Mouse (Mus musculus) myocyte (in vitro differentiated cells): ENCODE measurements around the gene Ass1.

Source experiments
- CEBPB ChIP-seq: IDR thresholded peaks from 2 replicates; pipeline ENCODE4 v1.6.1; 2011; ENCODE audit warnings: mild to moderate bottlenecking, moderate library complexity; ENCODE audit not compliant: poor library complexity, insufficient read depth, severe bottlenecking
- E2F4 ChIP-seq: IDR thresholded peaks from one replicate; pipeline ENCODE4 v1.6.1; 2011; ENCODE audit warnings: mild to moderate bottlenecking, control low read depth, moderate library complexity; ENCODE audit not compliant: insufficient read depth
- POLR2A ChIP-seq: IDR thresholded peaks from one replicate; pipeline ENCODE4 v1.6.1; 2011; ENCODE audit warnings: low read depth, mild to moderate bottlenecking, control low read depth, moderate library complexity; ENCODE audit not compliant: insufficient read length
- POLR2AphosphoS2 ChIP-seq: IDR thresholded peaks from one replicate; pipeline ENCODE4 v1.6.1; 2011; ENCODE audit warnings: low read depth, control low read depth; ENCODE audit not compliant: insufficient read length
- SRF ChIP-seq: IDR thresholded peaks from one replicate; pipeline ENCODE4 v1.6.1; 2011; ENCODE audit warnings: low read depth; ENCODE audit not compliant: control insufficient read depth, insufficient read length
- USF1 ChIP-seq: IDR thresholded peaks from one replicate; pipeline ENCODE4 v1.6.1; 2011; ENCODE audit warnings: low read depth, mild to moderate bottlenecking, control low read depth, moderate library complexity

DNA sequence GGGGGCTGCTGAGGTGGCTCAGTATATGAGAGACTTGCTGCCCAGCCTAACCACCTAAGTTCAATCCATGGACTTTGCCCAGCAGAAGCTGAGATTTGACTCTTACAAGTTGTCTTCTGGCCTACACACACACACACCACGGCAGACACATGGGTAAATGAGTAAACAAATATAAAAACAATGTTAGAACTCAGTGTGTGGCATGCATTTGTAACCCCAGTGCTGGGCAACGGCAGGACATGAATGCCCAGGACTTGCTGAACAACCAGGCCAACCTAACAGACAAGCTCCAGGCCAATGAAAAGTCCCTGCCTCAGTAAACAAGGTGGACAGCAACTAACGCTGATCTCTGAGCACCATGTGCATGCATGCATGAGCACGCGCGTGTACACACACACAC is 30.4 kb upstream of the Ass1 start:
- TF ChIP-seq POLR2A, result no peak
- TF ChIP-seq SRF, result no peak
- no peak for TF ChIP-seq POLR2AphosphoS2
- TF ChIP-seq USF1, result no peak
- no peak for TF ChIP-seq CEBPB
- no peak for TF ChIP-seq E2F4
